Mouse (Mus musculus): ENCODE results near the gene Vmn1r44. TPM values are rescaled to one million over a fixed set of nuclear protein-coding genes. Genes with fewer than 3 reads are reported as not detected.

The Vmn1r44 gene
- polyA plus RNA-seq (2014; fragmentation: Illumina TruSeq; extraction: RNeasy Lipid Tissue Mini Kit (QIAGEN cat#74804); ENCODE audit: low read depth, low replicate concordance): 0.59 TPM

GRCm38 (mm10) chr6:89883360-89883759, at the start of gene Vmn1r44:
Vmn1r44 (plus strand) TSS chr6:89883660.

GRCm38 (mm10) chr6:89876313-89876712, 7.1 kb upstream of the Vmn1r44 start, which contains the start of the genes Vmn1r42 and Vmn1r43:
Vmn1r42 (minus strand) TSS chr6:89876413.
Vmn1r43 (minus strand) TSS chr6:89876413.

GRCm38 (mm10) chr6:89940498-89940897, 57.0 kb downstream of the Vmn1r44 start, which contains the start of gene Vmn1r45:
Vmn1r45 (minus strand) TSS chr6:89940598.

Other genes with a start within 250 kb of the Vmn1r44 start
- gene Txnrd3, start 239.7 kb upstream of the Vmn1r44 start, polyA plus RNA-seq (2014; fragmentation: Illumina TruSeq; extraction: RNeasy Lipid Tissue Mini Kit (QIAGEN cat#74804); ENCODE audit: low read depth, low replicate concordance): 267 TPM
- 1.6 TPM for gene Vmn1r40, start 176.1 kb upstream of the Vmn1r44 start, polyA plus RNA-seq (2014; fragmentation: Illumina TruSeq; extraction: RNeasy Lipid Tissue Mini Kit (QIAGEN cat#74804); ENCODE audit: low read depth, low replicate concordance)
- not detected for gene Vmn1r41, start 142.9 kb upstream of the Vmn1r44 start, polyA plus RNA-seq (2014; fragmentation: Illumina TruSeq; extraction: RNeasy Lipid Tissue Mini Kit (QIAGEN cat#74804); ENCODE audit: low read depth, low replicate concordance)
- gene Vmn1r42, start 7.2 kb upstream of the Vmn1r44 start, polyA plus RNA-seq (2014; fragmentation: Illumina TruSeq; extraction: RNeasy Lipid Tissue Mini Kit (QIAGEN cat#74804); ENCODE audit: low read depth, low replicate concordance): 0.11 TPM
- 3.3 TPM for gene Vmn1r43, start 7.2 kb upstream of the Vmn1r44 start, polyA plus RNA-seq (2014; fragmentation: Illumina TruSeq; extraction: RNeasy Lipid Tissue Mini Kit (QIAGEN cat#74804); ENCODE audit: low read depth, low replicate concordance)
- gene Vmn1r45, start 56.9 kb downstream of the Vmn1r44 start, polyA plus RNA-seq (2014; fragmentation: Illumina TruSeq; extraction: RNeasy Lipid Tissue Mini Kit (QIAGEN cat#74804); ENCODE audit: low read depth, low replicate concordance): not detected
- gene Vmn1r46, start 85.7 kb downstream of the Vmn1r44 start, polyA plus RNA-seq (2014; fragmentation: Illumina TruSeq; extraction: RNeasy Lipid Tissue Mini Kit (QIAGEN cat#74804); ENCODE audit: low read depth, low replicate concordance): not detected
- gene Vmn1r47, start 132.5 kb downstream of the Vmn1r44 start, polyA plus RNA-seq (2014; fragmentation: Illumina TruSeq; extraction: RNeasy Lipid Tissue Mini Kit (QIAGEN cat#74804); ENCODE audit: low read depth, low replicate concordance): not detected
- gene Vmn1r48, start 153.2 kb downstream of the Vmn1r44 start, polyA plus RNA-seq (2014; fragmentation: Illumina TruSeq; extraction: RNeasy Lipid Tissue Mini Kit (QIAGEN cat#74804); ENCODE audit: low read depth, low replicate concordance): not detected
- not detected for gene Vmn1r49, start 194.8 kb downstream of the Vmn1r44 start, polyA plus RNA-seq (2014; fragmentation: Illumina TruSeq; extraction: RNeasy Lipid Tissue Mini Kit (QIAGEN cat#74804); ENCODE audit: low read depth, low replicate concordance)
- not detected for gene Vmn1r50, start 217.8 kb downstream of the Vmn1r44 start, polyA plus RNA-seq (2014; fragmentation: Illumina TruSeq; extraction: RNeasy Lipid Tissue Mini Kit (QIAGEN cat#74804); ENCODE audit: low read depth, low replicate concordance)
- gene Vmn1r51, start 238.9 kb downstream of the Vmn1r44 start, polyA plus RNA-seq (2014; fragmentation: Illumina TruSeq; extraction: RNeasy Lipid Tissue Mini Kit (QIAGEN cat#74804); ENCODE audit: low read depth, low replicate concordance): not detected

All from testis, adult 10 weeks (tissue).